Mouse (Mus musculus) adrenal gland, postnatal 36 days (tissue): Measurements from ENCODE around the gene Rassf5. TPM values are rescaled to one million over a fixed set of nuclear protein-coding genes. Genes with fewer than 3 reads are reported as not detected.
"Not testable (repeated sequence)": the region's sequence is repeated elsewhere in the genome, so short reads cannot be mapped to it uniquely, and the experiment has no call there.

ENCODE experiments used
- DNase-seq, 2 experiments: peaks; one replicate each; pipeline ENCODE4 v3.0.0; 2021; ENCODE audit warnings: mixed read lengths in 1 of 2
- total RNA-seq, 2 experiments: library from RNA; stranded (reverse); gene quantifications; 2 replicates each; pipeline ENCODE4 v1.2.3; 2021

Gene Rassf5
- total RNA-seq, 2 experiments from 2014 or later = 13.4 to 14.1 TPM

- DNase-seq = peak; percentile 88 to 91
These were observed 63.2 kb downstream of the Rassf5 start for GRCm38 (mm10) chr1:131181642-131182527.

- DNase-seq = no peak
These were observed 64.7 kb downstream of the Rassf5 start for GRCm38 (mm10) chr1:131180386-131180785.

- no peak for DNase-seq
These were observed 67.0 kb downstream of the Rassf5 start for GRCm38 (mm10) chr1:131178083-131178482.

- DNase-seq = peak; percentile 57 to 58
These were observed 67.8 kb downstream of the Rassf5 start for GRCm38 (mm10) chr1:131177249-131177648.

GRCm38 (mm10) chr1:131175819-131176218 lies 69.2 kb downstream of the Rassf5 start:
- DNase-seq = no peak

- no peak for DNase-seq
These were observed 69.9 kb downstream of the Rassf5 start for GRCm38 (mm10) chr1:131175189-131175588.

- DNase-seq = peak; percentile 46 to 49
These were observed 70.7 kb downstream of the Rassf5 start for GRCm38 (mm10) chr1:131174299-131174861.

- no peak for DNase-seq
These were observed 71.2 kb downstream of the Rassf5 start for GRCm38 (mm10) chr1:131173809-131174208.

- no peak for DNase-seq
These were observed 72.1 kb downstream of the Rassf5 start for GRCm38 (mm10) chr1:131173001-131173400.

- DNase-seq = no peak
These were observed 77.4 kb downstream of the Rassf5 start for GRCm38 (mm10) chr1:131167612-131168011.

- DNase-seq = peak in 1 of 2 experiments; percentile 28
These were observed 80.6 kb downstream of the Rassf5 start for GRCm38 (mm10) chr1:131164427-131164826.

- no peak for DNase-seq
These were observed 84.0 kb downstream of the Rassf5 start for GRCm38 (mm10) chr1:131161091-131161490.

GRCm38 (mm10) chr1:131159573-131160327 lies 85.3 kb downstream of the Rassf5 start:
- not testable (repeated sequence) for DNase-seq

- DNase-seq = peak; percentile 42 to 71
These were observed 89.6 kb downstream of the Rassf5 start for GRCm38 (mm10) chr1:131155456-131155855.

GRCm38 (mm10) chr1:131153018-131153629 lies 91.9 kb downstream of the Rassf5 start, which contains the start of gene Eif2d:
Eif2d (plus strand) TSS chr1:131153181.
- DNase-seq = peak; percentile 90 to 95

- no peak for DNase-seq
These were observed 95.6 kb downstream of the Rassf5 start for GRCm38 (mm10) chr1:131149496-131149895.

GRCm38 (mm10) chr1:131146181-131146614 lies 98.9 kb downstream of the Rassf5 start:
- no peak for DNase-seq

- DNase-seq = not testable (repeated sequence)
These were observed 99.8 kb downstream of the Rassf5 start for GRCm38 (mm10) chr1:131145222-131145621.

GRCm38 (mm10) chr1:131142472-131142871 lies 102.6 kb downstream of the Rassf5 start:
- DNase-seq = no peak

- no peak for DNase-seq
These were observed 103.6 kb downstream of the Rassf5 start for GRCm38 (mm10) chr1:131141449-131141848.

- no peak for DNase-seq
These were observed 105.7 kb downstream of the Rassf5 start for GRCm38 (mm10) chr1:131139102-131140095.
